Mouse (Mus musculus) midbrain, embryonic 14.5 days (tissue): ENCODE measurements around the gene Gpr137c. TPM values are rescaled to one million over a fixed set of nuclear protein-coding genes. Genes with fewer than 3 reads are reported as not detected.

Experiments
- ATAC-seq: fragments of 200-750 bp; cut with Nextera tagmentation; 2 replicates; pipeline ENCODE4 v1.8.0; 2017; ENCODE audit warnings: moderate number of reproducible peaks, moderate library complexity; ENCODE audit not compliant: low FRiP score, low TSS enrichment
- DNase-seq: peaks from one replicate; pipeline ENCODE4 v3.0.0-alpha.2; 2015
- H3K27ac ChIP-seq: fragments of 300-500 bp; sonication (generic); replicated peaks from 2 replicates; pipeline ENCODE4 v1.5.1; 2014; ENCODE audit warnings: mild to moderate bottlenecking, low read depth, low read length, moderate library complexity
- H3K27me3 ChIP-seq: fragments of 300-500 bp; sonication (generic); 2 replicates; pipeline ENCODE4 v1.6.1; 2014; ENCODE audit warnings: low read length, control low read depth, mixed read lengths; ENCODE audit not compliant: control insufficient read depth, insufficient read depth
- H3K36me3 ChIP-seq: fragments of 300-500 bp; sonication (generic); 2 replicates; pipeline ENCODE4 v1.6.1; 2014; ENCODE audit warnings: low read length, control low read depth; ENCODE audit not compliant: control insufficient read depth, insufficient read depth
- H3K4me1 ChIP-seq: fragments of 300-500 bp; sonication (generic); 2 replicates; pipeline ENCODE4 v1.6.1; 2014; ENCODE audit warnings: mild to moderate bottlenecking, antibody characterized with exemption, low read length, control low read depth; ENCODE audit not compliant: control insufficient read depth, insufficient read depth
- H3K4me2 ChIP-seq: fragments of 300-500 bp; sonication (generic); 2 replicates; pipeline ENCODE4 v1.6.1; 2014; ENCODE audit warnings: mild to moderate bottlenecking, low read length, moderate library complexity
- H3K4me3 ChIP-seq: fragments of 300-500 bp; sonication (generic); replicated peaks from 2 replicates; pipeline ENCODE4 v1.5.1; 2014; ENCODE audit warnings: low read depth, low read length
- H3K9ac ChIP-seq: fragments of 300-500 bp; sonication (generic); replicated peaks from 2 replicates; pipeline ENCODE4 v1.6.1; 2014; ENCODE audit warnings: mild to moderate bottlenecking, low read length, moderate library complexity
- H3K9me3 ChIP-seq: fragments of 300-500 bp; sonication (generic); 2 replicates; pipeline ENCODE4 v1.6.1; 2016; ENCODE audit warnings: low read length, control low read depth, mixed read lengths; ENCODE audit not compliant: control insufficient read depth
- WGBS: fragments of 180-500 bp; shearing (Covaris S2); extraction: QIAGEN DNeasy Blood & Tissue Kit; methylation state at CpG from one replicate; pipeline ENCODE4 v1.1.7; 2014; 5-methylcytosine and 5-hydroxymethylcytosine counted together
- polyA plus RNA-seq: library from polyadenylated mRNA; unstranded; fragments of >200 nt; fragmentation: Nextera tagmentation; extraction: Ambion mirVana; gene quantifications from 2 replicates; pipeline ENCODE4 v1.2.1, GENCODE M21; 2014

The Gpr137c gene
- polyA plus RNA-seq, 1 experiment from 2014 or later, result 21.1 TPM

- no peak overlapping the region for H3K27ac ChIP-seq
- no peaks in the 10 kb centered on the region for H3K27me3 ChIP-seq
- H3K4me3 ChIP-seq, result no peak overlapping the region
- no peak for ATAC-seq
- H3K9me3 ChIP-seq, result no peaks in the 10 kb centered on the region
- H3K36me3 ChIP-seq, result peaks cover 23% of the 10 kb centered on the region
- no peak overlapping the region for H3K9ac ChIP-seq
- no peaks in the 10 kb centered on the region for H3K4me1 ChIP-seq
- WGBS, result 91% methylated on average over 4 of the region's 4 CpGs
- H3K4me2 ChIP-seq, result no peak overlapping the region
- DNase-seq, result no peak
Measured at GRCm38 (mm10) chr14:45251548-45252076, 32.1 kb downstream of the Gpr137c start.

- Histone ChIP-seq H3K4me3 (no peak overlapping the region), H3K9ac (no peak overlapping the region), H3K27me3 (no peaks in the 10 kb centered on the region), H3K36me3 (peaks cover 13% of the 10 kb centered on the region), H3K4me2 (no peak overlapping the region), H3K9me3 (peaks cover 3% of the 10 kb centered on the region; the same call in 1 of the 2 replicates), H3K4me1 (no peaks in the 10 kb centered on the region), H3K27ac (no peak overlapping the region)
- 88% methylated on average over 3 of the region's 3 CpGs for WGBS
- no peak for ATAC-seq
- no peak for DNase-seq
Measured at GRCm38 (mm10) chr14:45263831-45264592, 44.5 kb downstream of the Gpr137c start.

GRCm38 (mm10) chr14:45275816-45276215, 56.3 kb downstream of the Gpr137c start:
- DNase-seq (no peak), ATAC-seq (no peak)
- Histone ChIP-seq H3K36me3 (peaks cover 25% of the 10 kb centered on the region), H3K27ac (no peak overlapping the region), H3K4me1 (no peaks in the 10 kb centered on the region), H3K27me3 (no peaks in the 10 kb centered on the region), H3K9ac (no peak overlapping the region), H3K4me3 (no peak overlapping the region), H3K9me3 (no peaks in the 10 kb centered on the region), H3K4me2 (no peak overlapping the region)
- 94% methylated on average over 6 of the region's 6 CpGs for WGBS

GRCm38 (mm10) chr14:45282066-45282465, 62.5 kb downstream of the Gpr137c start:
- Histone ChIP-seq H3K36me3 (peaks cover 38% of the 10 kb centered on the region), H3K4me3 (no peak overlapping the region), H3K27me3 (no peaks in the 10 kb centered on the region), H3K9ac (no peak overlapping the region), H3K27ac (no peak overlapping the region), H3K9me3 (no peaks in the 10 kb centered on the region), H3K4me2 (no peak overlapping the region), H3K4me1 (no peaks in the 10 kb centered on the region)
- no peak for DNase-seq
- ATAC-seq, result no peak
- WGBS, result 89% methylated on average over 3 of the region's 3 CpGs

- no peaks in the 10 kb centered on the region for H3K4me1 ChIP-seq
- H3K27ac ChIP-seq, result no peak overlapping the region
- H3K4me3 ChIP-seq, result no peak overlapping the region
- no peak overlapping the region for H3K4me2 ChIP-seq
- ATAC-seq (no peak), DNase-seq (no peak)
- H3K27me3 ChIP-seq, result no peaks in the 10 kb centered on the region
- H3K9ac ChIP-seq, result no peak overlapping the region
- peaks cover 44% of the 10 kb centered on the region for H3K36me3 ChIP-seq
- no peaks in the 10 kb centered on the region for H3K9me3 ChIP-seq
- 80% methylated on average over 4 of the region's 4 CpGs for WGBS
Measured at GRCm38 (mm10) chr14:45291608-45292007, 72.1 kb downstream of the Gpr137c start.

GRCm38 (mm10) chr14:45303939-45304338, 84.4 kb downstream of the Gpr137c start:
- H3K4me3 ChIP-seq, result no peak overlapping the region
- no peaks in the 10 kb centered on the region for H3K9me3 ChIP-seq
- H3K27ac ChIP-seq, result no peak overlapping the region
- no peaks in the 10 kb centered on the region for H3K4me1 ChIP-seq
- H3K4me2 ChIP-seq, result no peak overlapping the region
- peak; percentile 62 for DNase-seq
- H3K36me3 ChIP-seq, result peaks cover 43% of the 10 kb centered on the region
- WGBS, result 22% methylated on average over 4 of the region's 4 CpGs
- H3K9ac ChIP-seq, result no peak overlapping the region
- no peaks in the 10 kb centered on the region for H3K27me3 ChIP-seq
- peak; percentile 82 for ATAC-seq

GRCm38 (mm10) chr14:45304389-45304788, 84.9 kb downstream of the Gpr137c start:
- 48% methylated on average over 4 of the region's 4 CpGs for WGBS
- ATAC-seq (no peak), DNase-seq (peak; percentile 23)

GRCm38 (mm10) chr14:45305852-45306251, 86.3 kb downstream of the Gpr137c start:
- Histone ChIP-seq H3K9ac (no peak overlapping the region), H3K4me1 (no peaks in the 10 kb centered on the region), H3K9me3 (no peaks in the 10 kb centered on the region), H3K27me3 (no peaks in the 10 kb centered on the region), H3K27ac (no peak overlapping the region), H3K4me3 (no peak overlapping the region), H3K4me2 (no peak overlapping the region), H3K36me3 (peaks cover 24% of the 10 kb centered on the region)
- ATAC-seq (no peak), DNase-seq (no peak)
- 97% methylated on average over 5 of the region's 5 CpGs for WGBS

More at GRCm38 (mm10) chr14:45304389-45304788, 84.9 kb downstream of the Gpr137c start:
- Histone ChIP-seq H3K36me3 (peaks cover 39% of the 10 kb centered on the region), H3K4me2 (no peak overlapping the region), H3K9me3 (no peaks in the 10 kb centered on the region), H3K4me3 (no peak overlapping the region), H3K27me3 (no peaks in the 10 kb centered on the region), H3K4me1 (no peaks in the 10 kb centered on the region), H3K9ac (no peak overlapping the region), H3K27ac (no peak overlapping the region)
